Mouse (Mus musculus) embryo, embryonic 11.5 days (tissue): ENCODE measurements around the gene Slxl1.
"Not testable (repeated sequence)": the region's sequence is repeated elsewhere in the genome, so short reads cannot be mapped to it uniquely, and the experiment has no call there.

Experiments used
- DNase-seq: peaks from one replicate; pipeline ENCODE4 v3.0.0-alpha.2; 2012; ENCODE audit warnings: low read depth, low spot score

Gene Slxl1

DNA sequence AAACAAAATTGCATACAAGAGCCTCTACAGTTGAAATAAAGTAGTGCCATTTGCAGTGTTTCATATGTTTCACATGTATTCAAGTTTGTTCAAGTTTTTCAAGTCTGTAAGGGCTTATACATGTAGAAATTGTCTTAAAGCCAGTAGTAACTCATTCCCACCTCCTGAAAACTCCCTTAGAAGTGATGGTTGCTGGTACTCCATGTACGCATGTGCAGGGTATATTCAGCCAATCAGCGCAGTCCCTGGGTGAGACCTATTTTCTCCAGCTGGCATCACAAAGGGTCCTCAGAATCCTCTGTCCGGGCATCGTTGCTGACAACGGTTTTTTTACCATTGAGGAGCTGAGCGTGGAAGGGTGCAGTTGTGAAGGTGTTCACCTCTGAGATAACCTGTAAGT, at the start of gene Slxl1:
Gene Slxl1 (plus strand): TSS at position 301 of the 400 bp plus-strand sequence.
- not testable (repeated sequence) for DNase-seq
